Mouse (Mus musculus) hindbrain, embryonic 10.5 days (tissue): ENCODE measurements around the gene Smim7. TPM values are rescaled to one million over a fixed set of nuclear protein-coding genes. Genes with fewer than 3 reads are reported as not detected.

Experiments
- DNase-seq: peaks from one replicate; pipeline ENCODE4 v3.0.0-alpha.2; 2017; ENCODE audit warnings: low spot score
- H3K27ac ChIP-seq: fragments of 300-500 bp; sonication (generic); 2 replicates; pipeline ENCODE4 v1.5.1; 2016; ENCODE audit warnings: mild to moderate bottlenecking, moderate library complexity
- H3K27me3 ChIP-seq: fragments of 300-500 bp; sonication (generic); 2 replicates; pipeline ENCODE4 v1.6.1; 2016; ENCODE audit warnings: mild to moderate bottlenecking; ENCODE audit not compliant: poor library complexity, insufficient read depth, severe bottlenecking
- H3K36me3 ChIP-seq: fragments of 300-500 bp; sonication (generic); 2 replicates; pipeline ENCODE4 v1.6.1; 2016; ENCODE audit warnings: mild to moderate bottlenecking, moderate library complexity
- H3K4me1 ChIP-seq: fragments of 300-500 bp; sonication (generic); replicated peaks from 2 replicates; pipeline ENCODE4 v1.6.1; 2016; ENCODE audit warnings: mild to moderate bottlenecking
- H3K4me3 ChIP-seq: fragments of 300-500 bp; sonication (generic); 2 replicates; pipeline ENCODE4 v1.5.1; 2016; ENCODE audit warnings: mild to moderate bottlenecking, moderate library complexity
- H3K9me3 ChIP-seq: fragments of 300-500 bp; sonication (generic); 2 replicates; pipeline ENCODE4 v1.6.1; 2016; ENCODE audit warnings: mild to moderate bottlenecking, moderate library complexity
- WGBS: fragments of 180-500 bp; shearing (Covaris S2); methylation state at CpG from one replicate; pipeline ENCODE4 v1.1.7; 2016; 5-methylcytosine and 5-hydroxymethylcytosine counted together
- polyA plus RNA-seq: library from polyadenylated mRNA; unstranded; fragments of >200 nt; fragmentation: Nextera tagmentation; extraction: Ambion mirVana; gene quantifications from 2 replicates; pipeline ENCODE4 v1.2.1, GENCODE M21; 2016

The Smim7 gene
- polyA plus RNA-seq, 1 experiment from 2014 or later: 125 TPM

GRCm38 (mm10) chr8:72521888-72522287 is 49.0 kb downstream of the Smim7 start:
- Histone ChIP-seq H3K27ac (no peak overlapping the region), H3K27me3 (no peaks in the 10 kb centered on the region), H3K9me3 (peaks cover 9% of the 10 kb centered on the region; the same call in 1 of the 2 replicates), H3K36me3 (peaks cover 26% of the 10 kb centered on the region), H3K4me3 (no peak overlapping the region), H3K4me1 (peaks cover 10% of the 10 kb centered on the region)
- no peak for DNase-seq

DNA sequence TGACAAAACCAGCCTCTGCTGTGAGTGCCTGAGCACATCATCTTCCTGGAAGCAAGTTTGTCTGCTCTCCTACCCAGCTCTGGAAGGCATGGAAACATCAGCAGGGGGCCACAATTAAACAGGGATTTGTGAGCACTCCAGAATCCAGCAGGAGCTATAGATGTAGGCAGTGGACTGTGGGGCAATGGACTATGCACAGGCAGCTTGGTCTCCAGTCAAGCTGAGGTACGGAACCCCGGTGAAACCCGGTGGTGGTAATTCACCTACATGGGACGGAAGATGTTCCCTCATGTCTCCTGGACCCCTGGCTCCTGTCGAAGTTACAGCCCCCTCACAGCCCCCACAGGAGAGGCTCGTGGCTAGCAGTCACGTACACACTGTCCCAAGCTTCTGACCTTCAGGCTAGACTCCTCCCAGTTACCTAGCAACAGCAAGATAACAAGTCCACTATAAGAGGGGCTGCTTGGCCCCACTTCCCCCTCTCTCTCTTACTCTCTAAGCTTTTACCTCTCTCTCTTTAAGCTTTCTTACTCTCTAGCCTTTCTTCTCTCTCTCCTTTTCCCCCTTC is 53.4 kb downstream of the Smim7 start:
- WGBS: 79% methylated on average over 7 of the region's 7 CpGs
- 0 out of 2 replicates have a peak overlapping the region, but pooled peaks have one; percentile 16 for H3K27ac ChIP-seq

More for the DNA sequence above, 53.4 kb downstream of the Smim7 start:
- H3K4me3 ChIP-seq: no peak overlapping the region
- H3K27me3 ChIP-seq: no peaks in the 10 kb centered on the region
- peaks cover 10% of the 10 kb centered on the region for H3K4me1 ChIP-seq
- peaks cover 22% of the 10 kb centered on the region; the same call in 1 of the 2 replicates for H3K36me3 ChIP-seq
- DNase-seq: no peak
- no peaks in the 10 kb centered on the region for H3K9me3 ChIP-seq

Other genes starting within 250 kb of the Smim7 start
- gene Eps15l1, start 149.6 kb downstream of the Smim7 start, polyA plus RNA-seq: 73.8 and 74.3 TPM in 2 replicates
- gene Calr3, start 127.2 kb downstream of the Smim7 start, polyA plus RNA-seq: 0.80 and 1.6 TPM in 2 replicates
- gene 1700030K09Rik, start 127.2 kb downstream of the Smim7 start, polyA plus RNA-seq: 14.3 and 15.5 TPM in 2 replicates
- gene Cherp, start 95.9 kb downstream of the Smim7 start, polyA plus RNA-seq: 99.1 and 105 TPM in 2 replicates
- gene Slc35e1, start 78.5 kb downstream of the Smim7 start, polyA plus RNA-seq: 19.6 and 21.3 TPM in 2 replicates
- gene Med26, start 22.8 kb downstream of the Smim7 start, polyA plus RNA-seq: 18.9 and 21.9 TPM in 2 replicates
- gene Tmem38a, start 967 bp upstream of the Smim7 start, polyA plus RNA-seq: 8.6 and 11.0 TPM in 2 replicates
- gene Nwd1, start 75.6 kb upstream of the Smim7 start, polyA plus RNA-seq: 0.02 TPM in 1 of 2 replicates, not detected in the other
- 154 and 175 TPM in 2 replicates for gene Sin3b, start 152.2 kb upstream of the Smim7 start, polyA plus RNA-seq
- gene F2rl3, start 190.8 kb upstream of the Smim7 start, polyA plus RNA-seq: 1.9 and 2.5 TPM in 2 replicates